Mouse (Mus musculus) MEL (cell line): ENCODE results near the gene Slc26a11. TPM values are rescaled to one million over a fixed set of nuclear protein-coding genes. Genes with fewer than 3 reads are reported as not detected.
A peak's percentile ranks its signal among the peaks of the same experiment; 100 is the strongest.
"Not testable (repeated sequence)": the region's sequence is repeated elsewhere in the genome, so short reads cannot be mapped to it uniquely, and the experiment has no call there.

Source experiments
- DNase-seq: peaks from one replicate; pipeline ENCODE4 v3.0.0; 2011; ENCODE audit warnings: low read depth, low spot score
- H3K27ac ChIP-seq: 2 replicates; pipeline ENCODE4 v1.5.1; 2012; ENCODE audit warnings: low read depth, mild to moderate bottlenecking, control low read depth, low read length, moderate library complexity; ENCODE audit not compliant: control insufficient read depth
- H3K27me3 ChIP-seq, 2 experiments: fragments of 150-350 bp in 1 of 2; sonication (generic) in 1 of 2; 2 replicates each; pipeline ENCODE4 v1.6.1; 2012; ENCODE audit warnings: low read length in 2 of 2, mild to moderate bottlenecking in 2 of 2, improper control_type of control experiment in 1 of 2, moderate library complexity in 1 of 2; ENCODE audit not compliant: insufficient read depth in 2 of 2, control insufficient read depth in 1 of 2
- H3K36me3 ChIP-seq, 2 experiments: 2 replicates each; pipeline ENCODE4 v1.6.1; 2012 to 2014; ENCODE audit warnings: low read length in 2 of 2, improper control_type of control experiment in 1 of 2, inconsistent platforms in 1 of 2, mild to moderate bottlenecking in 1 of 2; ENCODE audit not compliant: insufficient read depth in 2 of 2, control insufficient read depth in 1 of 2
- H3K4me1 ChIP-seq, 2 experiments: fragments of 150-350 bp in 1 of 2; sonication (generic) in 1 of 2; 2 replicates each; pipeline ENCODE4 v1.6.1; 2012; ENCODE audit warnings: low read length in 2 of 2, improper control_type of control experiment in 1 of 2, mild to moderate bottlenecking in 1 of 2; ENCODE audit not compliant: insufficient read depth in 2 of 2, control insufficient read depth in 1 of 2
- H3K4me3 ChIP-seq, 2 experiments: fragments of 150-350 bp in 1 of 2; sonication (generic) in 1 of 2; 2 replicates each; pipeline ENCODE4 v1.5.1; 2012; ENCODE audit warnings: low read depth in 2 of 2, low read length in 2 of 2, mild to moderate bottlenecking in 2 of 2, moderate library complexity in 2 of 2, control low read depth in 1 of 2, improper control_type of control experiment in 1 of 2; ENCODE audit not compliant: control insufficient read depth in 1 of 2, insufficient read depth in 1 of 2
- H3K79me2 ChIP-seq: 2 replicates; pipeline ENCODE4 v1.6.1; 2012; ENCODE audit warnings: mild to moderate bottlenecking, low read length, moderate library complexity; ENCODE audit not compliant: control insufficient read depth, poor library complexity, insufficient read depth
- H3K9ac ChIP-seq: 2 replicates; pipeline ENCODE4 v1.6.1; 2012; ENCODE audit warnings: low read depth, mild to moderate bottlenecking, control low read depth, low read length, moderate library complexity; ENCODE audit not compliant: control insufficient read depth, poor library complexity, severe bottlenecking
- H3K9me3 ChIP-seq: fragments of 150-350 bp; sonication (generic); replicated peaks from 2 replicates; pipeline ENCODE4 v1.6.1; 2012; ENCODE audit warnings: mild to moderate bottlenecking, low read length, improper control_type of control experiment, moderate library complexity; ENCODE audit not compliant: insufficient read depth
- BHLHE40 ChIP-seq: IDR thresholded peaks from 2 replicates; pipeline ENCODE4 v1.6.1; 2012; ENCODE audit warnings: low read depth, mild to moderate bottlenecking, inconsistent platforms, low read length, improper control_type of control experiment, borderline replicate concordance
- CTCF ChIP-seq, 3 experiments: IDR thresholded peaks in 2 of 3; conservative IDR thresholded peaks in 1 of 3; 2 replicates each; pipeline ENCODE4 v1.5.1; 2011 to 2012; ENCODE audit warnings: low read length in 3 of 3, low read depth in 2 of 3, mild to moderate bottlenecking in 2 of 3, improper control_type of control experiment in 1 of 3, inconsistent platforms in 1 of 3, mixed read lengths in 1 of 3, moderate library complexity in 1 of 3; ENCODE audit not compliant: control insufficient read depth in 1 of 3, insufficient read depth in 1 of 3, poor library complexity in 1 of 3, severe bottlenecking in 1 of 3
- E2F4 ChIP-seq: IDR thresholded peaks from 2 replicates; pipeline ENCODE4 v1.6.1; 2011; ENCODE audit warnings: low read depth, low read length, improper control_type of control experiment, borderline replicate concordance
- ELF1 ChIP-seq: IDR thresholded peaks from 2 replicates; pipeline ENCODE4 v1.6.1; 2014; ENCODE audit warnings: low read depth, mild to moderate bottlenecking, inconsistent platforms, low read length, improper control_type of control experiment, moderate library complexity
- ETS1 ChIP-seq: IDR thresholded peaks from 2 replicates; pipeline ENCODE4 v1.6.1; 2012; ENCODE audit warnings: low read depth, mild to moderate bottlenecking, inconsistent platforms, low read length, improper control_type of control experiment, moderate library complexity
- GABPA ChIP-seq: IDR thresholded peaks from 2 replicates; pipeline ENCODE4 v1.6.1; 2012; ENCODE audit warnings: low read depth, mild to moderate bottlenecking, inconsistent platforms, low read length, improper control_type of control experiment, moderate library complexity
- JUND ChIP-seq: IDR thresholded peaks from 2 replicates; pipeline ENCODE4 v1.6.1; 2011; ENCODE audit warnings: low read depth, mild to moderate bottlenecking, improper control_type of control experiment, low read length
- MAFK ChIP-seq: IDR thresholded peaks from 2 replicates; pipeline ENCODE4 v1.6.1; 2011; ENCODE audit warnings: low read depth, mild to moderate bottlenecking, low read length, improper control_type of control experiment, borderline replicate concordance
- MAX ChIP-seq: IDR thresholded peaks from 2 replicates; pipeline ENCODE4 v1.6.1; 2011; ENCODE audit warnings: low read length, improper control_type of control experiment
- MAZ ChIP-seq: IDR thresholded peaks from 2 replicates; pipeline ENCODE4 v1.6.1; 2012; ENCODE audit warnings: low read depth, mild to moderate bottlenecking, inconsistent platforms, low read length, improper control_type of control experiment
- MEF2A ChIP-seq: IDR thresholded peaks from 2 replicates; pipeline ENCODE4 v1.6.1; 2014; ENCODE audit warnings: low read depth, mild to moderate bottlenecking, inconsistent platforms, low read length, improper control_type of control experiment; ENCODE audit not compliant: poor library complexity, insufficient replicate concordance, severe bottlenecking; ENCODE audit errors: extremely low read depth
- MXI1 ChIP-seq: IDR thresholded peaks from 2 replicates; pipeline ENCODE4 v1.6.1; 2011; ENCODE audit warnings: mild to moderate bottlenecking, low read depth, low read length, improper control_type of control experiment
- NELFE ChIP-seq: IDR thresholded peaks from 2 replicates; pipeline ENCODE4 v1.6.1; 2011; ENCODE audit warnings: low read depth, low read length, improper control_type of control experiment
- POLR2AphosphoS5 ChIP-seq: IDR thresholded peaks from 2 replicates; pipeline ENCODE4 v1.6.1; 2012; ENCODE audit warnings: low read depth, borderline replicate concordance, mild to moderate bottlenecking, inconsistent platforms, low read length, moderate library complexity, mixed read lengths
- RAD21 ChIP-seq: IDR thresholded peaks from 2 replicates; pipeline ENCODE4 v1.6.1; 2011; ENCODE audit warnings: mild to moderate bottlenecking, low read depth, low read length, improper control_type of control experiment
- RCOR1 ChIP-seq: IDR thresholded peaks from 2 replicates; pipeline ENCODE4 v1.6.1; 2012; ENCODE audit warnings: low read depth, mild to moderate bottlenecking, inconsistent platforms, low read length, improper control_type of control experiment
- TAL1 ChIP-seq: IDR thresholded peaks from 2 replicates; pipeline ENCODE4 v1.6.1; 2012; ENCODE audit warnings: mild to moderate bottlenecking, inconsistent platforms, low read length, moderate library complexity, mixed read lengths
- UBTF ChIP-seq: IDR thresholded peaks from 2 replicates; pipeline ENCODE4 v1.6.1; 2012; ENCODE audit warnings: low read depth, mild to moderate bottlenecking, inconsistent platforms, low read length, improper control_type of control experiment, moderate library complexity, borderline replicate concordance; ENCODE audit not compliant: insufficient read depth
- ZNF384 ChIP-seq: IDR thresholded peaks from 2 replicates; pipeline ENCODE4 v1.6.1; 2012; ENCODE audit warnings: low read depth, mild to moderate bottlenecking, inconsistent platforms, low read length, improper control_type of control experiment
- polyA plus RNA-seq, 2 experiments: library from polyadenylated mRNA; stranded (reverse) in 1 of 2; unstranded in 1 of 2; fragments of >175 nt in 1 of 2; fragments of >200 nt in 1 of 2; gene quantifications; 2 replicates each; pipeline versions ENCODE4 v1.2.1 to v1.2.4; 2012; ENCODE audit warnings: low replicate concordance in 2 of 2, low read depth in 1 of 2; ENCODE audit not compliant: insufficient read length in 2 of 2, insufficient read depth in 1 of 2, missing spikeins in 1 of 2
- total RNA-seq: library from RNA; depleted of rRNA; stranded (reverse); fragments of 300-350 nt; gene quantifications from 2 replicates; pipeline ENCODE4 v1.2.3, GENCODE M21; 2012

The Slc26a11 gene
- total and polyA plus RNA-seq, 3 experiments: 0.04 TPM; not detected in 2

- Histone ChIP-seq H3K9ac (no peak overlapping the region), H3K9me3 (no peaks in the 10 kb centered on the region), H3K36me3 (peaks cover 0 to 3% of the 10 kb centered on the region in 2 experiments; a peak in 1 of 4 replicates), H3K79me2 (no peaks in the 10 kb centered on the region), H3K4me1 (peaks cover 3 to 10% of the 10 kb centered on the region in 2 experiments; a peak in 3 of 4 replicates), H3K27me3 (peaks cover 0 to 5% of the 10 kb centered on the region in 2 experiments; a peak in 1 of 4 replicates), H3K4me3 (no peak overlapping the region), H3K27ac (no peak overlapping the region)
- DNase-seq: no peak
- TF ChIP-seq BHLHE40: no peak
Measured at GRCm38 (mm10) chr11:119382338-119382850, 27.0 kb downstream of the Slc26a11 start.

- no peak overlapping the region for H3K4me3 ChIP-seq
- H3K79me2 ChIP-seq: no peaks in the 10 kb centered on the region
- no peaks in the 10 kb centered on the region for H3K9me3 ChIP-seq
- H3K27me3 ChIP-seq: peaks cover 5 to 11% of the 10 kb centered on the region in 2 experiments
- H3K4me1 ChIP-seq: peaks cover 3 to 14% of the 10 kb centered on the region in 2 experiments; a peak in 3 of 4 replicates
- no peak overlapping the region for H3K27ac ChIP-seq
- H3K36me3 ChIP-seq: peaks cover 0 to 3% of the 10 kb centered on the region in 2 experiments; a peak in 1 of 4 replicates
- TF ChIP-seq MEF2A: peak; percentile 64; the same call in 1 of the 2 replicates
- no peak for TF ChIP-seq MAZ
- TF ChIP-seq UBTF: no peak
- TF ChIP-seq CTCF (IDR thresholded peaks at IDR 0.05 in 2 of 3, conservative IDR thresholded peaks at IDR 0.05 in 1 of 3; ENCODE audit: control insufficient read depth in 1 of 3, insufficient read depth in 1 of 3, low read depth in 2 of 3, low read length in 3 of 3, poor library complexity in 1 of 3, severe bottlenecking in 1 of 3): peak in 1 of 3 experiments; percentile 3; a peak in 1 of 6 replicates
- no peak for TF ChIP-seq MAFK
- 0 out of 2 replicates have a peak, but pooled peaks have one; percentile 9 for TF ChIP-seq ELF1
- DNase-seq: peak; percentile 60
- H3K9ac ChIP-seq: no peak overlapping the region
Measured at GRCm38 (mm10) chr11:119384904-119385303, 29.5 kb downstream of the Slc26a11 start.

GRCm38 (mm10) chr11:119386306-119386705 lies 30.9 kb downstream of the Slc26a11 start:
- Histone ChIP-seq H3K79me2 (no peaks in the 10 kb centered on the region; the same call in 1 of the 2 replicates), H3K27me3 (peaks cover 5 to 11% of the 10 kb centered on the region in 2 experiments), H3K4me3 (no peak overlapping the region), H3K27ac (no peak overlapping the region), H3K9ac (no peak overlapping the region), H3K36me3 (peaks cover 0 to 4% of the 10 kb centered on the region in 2 experiments; a peak in 2 of 4 replicates), H3K9me3 (no peaks in the 10 kb centered on the region), H3K4me1 (peaks cover 6 to 15% of the 10 kb centered on the region in 2 experiments)
- peak; percentile 30 for DNase-seq
- TF ChIP-seq CTCF (IDR thresholded peaks at IDR 0.05 in 2 of 3, conservative IDR thresholded peaks at IDR 0.05 in 1 of 3; ENCODE audit: control insufficient read depth in 1 of 3, insufficient read depth in 1 of 3, low read depth in 2 of 3, low read length in 3 of 3, poor library complexity in 1 of 3, severe bottlenecking in 1 of 3) (no peak), RAD21 (no peak), BHLHE40 (no peak), UBTF (no peak), JUND (no peak), ZNF384 (no peak), RCOR1 (no peak), GABPA (no peak), POLR2AphosphoS5 (no peak), TAL1 (no peak), E2F4 (no peak), MXI1 (no peak), ETS1 (no peak), NELFE (no peak), MAX (no peak)

DNA sequence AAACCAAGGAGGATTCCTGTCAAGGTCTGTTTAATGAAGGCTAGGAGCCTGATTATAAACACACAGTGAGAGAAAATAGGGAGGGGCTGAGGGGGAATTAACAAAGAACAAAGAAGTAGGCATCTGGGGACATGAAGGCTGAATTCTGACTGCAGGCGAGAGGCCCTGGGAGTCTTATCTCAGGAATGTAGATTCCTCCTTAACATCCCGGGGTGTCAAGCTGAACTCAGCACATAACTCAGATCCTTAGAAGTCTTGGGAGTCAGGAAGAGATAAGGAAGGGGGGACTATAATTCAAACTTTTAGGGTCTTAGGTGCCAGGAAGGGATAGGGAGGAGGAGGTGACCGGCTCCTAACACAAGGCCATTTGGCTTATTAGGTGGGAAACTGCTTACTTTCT lies 31.9 kb downstream of the Slc26a11 start:
- not testable (repeated sequence) for H3K79me2 ChIP-seq, H3K27ac ChIP-seq, H3K9ac ChIP-seq, H3K4me3 ChIP-seq, H3K9me3 ChIP-seq, DNase-seq, H3K36me3 ChIP-seq
- Histone ChIP-seq H3K4me1 (peaks cover 7 to 20% of the 10 kb centered on the region in 2 experiments), H3K27me3 (peaks cover 5 to 11% of the 10 kb centered on the region in 2 experiments)
